Mouse (Mus musculus) urinary bladder, postnatal 25 days (tissue): ENCODE measurements around the gene Hand1.
"Not testable (repeated sequence)": the region's sequence is repeated elsewhere in the genome, so short reads cannot be mapped to it uniquely, and the experiment has no call there.

Experiments used
- DNase-seq: peaks from one replicate; pipeline ENCODE4 v3.0.0; 2022; ENCODE audit warnings: low spot score

The Hand1 gene

DNA sequence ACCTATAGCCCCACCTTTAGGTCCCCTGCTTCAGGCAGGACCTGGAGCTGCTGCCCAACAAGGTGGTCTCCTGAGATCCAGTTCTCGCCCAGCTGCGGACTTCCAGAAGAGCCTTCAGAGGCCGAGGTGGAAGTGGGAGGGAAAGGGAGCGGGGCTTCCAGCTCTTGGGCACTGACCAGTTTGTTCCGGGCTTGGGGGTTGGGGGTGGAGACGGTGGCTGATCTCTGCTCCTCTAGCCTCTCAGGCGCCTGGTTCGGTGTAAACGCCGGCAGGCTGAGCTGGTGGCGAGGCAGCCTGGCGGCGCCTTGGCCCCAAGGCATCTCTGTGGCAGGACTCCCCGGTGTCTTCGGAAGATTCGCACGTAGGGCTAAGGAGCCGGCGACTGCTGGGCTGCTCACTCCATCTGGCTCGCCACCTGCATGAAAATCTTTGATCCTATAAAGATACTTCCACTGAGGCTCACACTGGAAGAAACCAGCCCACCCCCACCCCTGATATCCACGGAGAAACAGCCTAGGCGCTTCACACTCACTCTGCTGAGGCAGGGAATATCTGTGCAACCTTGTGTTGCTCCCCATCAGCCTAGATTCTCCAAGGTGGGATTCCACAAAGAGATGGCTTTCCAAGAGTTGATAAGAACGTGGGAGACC lies at the start of gene Hand1:
TSS of gene Hand1 (minus strand) at position 267 of the 650 bp plus-strand sequence.
- DNase-seq, result no peak

GRCm38 (mm10) chr11:57876157-57876556 lies 43.5 kb upstream of the Hand1 start:
- no peak for DNase-seq

DNA sequence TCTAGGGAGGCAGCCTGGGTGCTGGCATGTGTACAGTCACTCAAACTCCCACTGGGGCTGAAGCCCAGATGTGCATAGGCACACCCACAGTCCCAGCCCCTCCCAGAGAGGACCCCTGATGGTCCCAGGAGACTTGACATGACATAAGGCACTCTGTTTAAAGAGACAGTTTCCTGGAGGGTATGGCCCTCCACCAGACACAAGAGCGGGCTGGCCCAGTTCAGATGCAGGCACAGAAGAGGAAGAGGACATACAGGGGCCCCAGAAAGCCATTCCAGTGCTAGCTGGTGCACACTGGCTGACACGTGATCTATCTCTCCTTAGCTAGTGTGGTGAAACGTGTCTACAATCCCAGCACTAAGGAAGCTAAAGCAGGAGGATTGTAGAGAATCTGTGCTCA lies 40.4 kb upstream of the Hand1 start:
- no peak for DNase-seq

- DNase-seq, result no peak
Measured at GRCm38 (mm10) chr11:57868753-57869460, 36.3 kb upstream of the Hand1 start.

GRCm38 (mm10) chr11:57866466-57866865 lies 33.8 kb upstream of the Hand1 start:
- DNase-seq, result no peak

DNA sequence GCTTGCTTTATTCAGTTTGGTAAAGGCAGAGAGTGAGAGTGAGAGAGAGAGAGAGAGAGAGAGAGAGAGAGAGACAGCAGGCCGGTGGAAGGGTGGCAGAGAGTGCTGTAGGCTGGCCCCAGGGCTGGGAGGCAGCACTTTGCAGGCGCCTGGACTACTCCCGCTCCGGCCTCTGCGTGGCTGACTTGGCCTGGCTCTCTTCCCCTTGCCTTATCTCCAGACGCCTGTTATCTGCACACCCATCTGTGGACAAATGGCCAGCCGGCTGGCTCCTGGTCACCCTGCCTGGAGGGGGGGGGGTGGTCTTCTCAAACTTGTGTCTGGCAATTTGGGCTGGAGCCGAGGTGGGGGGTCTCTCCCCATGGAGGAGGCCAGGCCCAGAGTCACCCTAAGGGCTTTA lies 32.0 kb upstream of the Hand1 start:
- DNase-seq, result no peak

- no peak for DNase-seq
Measured at GRCm38 (mm10) chr11:57862088-57862487, 29.5 kb upstream of the Hand1 start.

DNA sequence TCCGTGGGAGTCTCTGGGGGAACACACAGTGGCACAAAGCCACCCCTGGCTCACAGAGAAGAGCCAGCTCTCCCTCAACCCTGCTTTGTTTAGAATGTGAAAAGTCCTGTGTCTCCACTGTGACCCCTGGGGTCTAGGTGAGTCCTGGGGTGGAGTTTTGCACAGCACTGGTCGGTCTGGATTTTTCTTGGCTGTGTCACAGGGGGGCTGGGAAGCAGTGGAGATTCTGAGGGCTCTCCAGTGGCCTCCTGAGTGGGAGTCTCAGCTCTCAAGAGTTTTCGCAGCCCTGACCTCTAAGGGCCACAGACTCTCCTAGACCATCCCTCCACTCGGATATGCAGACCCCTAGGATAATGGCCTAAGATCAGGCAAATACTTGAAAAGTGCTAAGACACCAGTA lies 25.1 kb upstream of the Hand1 start:
- DNase-seq, result no peak

DNA sequence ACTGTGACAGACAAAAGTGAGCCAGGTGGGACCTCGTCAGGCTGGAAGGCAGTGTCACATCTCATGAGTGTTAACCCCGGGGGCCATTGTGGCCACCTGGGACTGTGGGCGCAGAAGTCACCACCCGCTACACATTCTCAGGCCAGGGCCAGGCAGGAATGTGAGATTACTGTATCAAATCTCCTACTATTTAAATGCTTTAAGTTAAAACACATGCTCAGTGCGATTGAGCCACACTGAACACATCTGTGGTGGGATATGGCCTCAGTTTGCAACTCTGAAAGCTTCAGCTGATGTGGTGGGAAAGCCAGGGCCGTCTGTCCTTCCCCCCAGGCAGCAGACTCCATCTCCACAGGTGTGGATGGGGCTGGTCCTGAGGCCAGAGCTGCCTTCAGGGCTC lies 21.0 kb upstream of the Hand1 start:
- no peak for DNase-seq

- DNase-seq, result no peak
Measured at GRCm38 (mm10) chr11:57850931-57851330, 18.3 kb upstream of the Hand1 start.

DNA sequence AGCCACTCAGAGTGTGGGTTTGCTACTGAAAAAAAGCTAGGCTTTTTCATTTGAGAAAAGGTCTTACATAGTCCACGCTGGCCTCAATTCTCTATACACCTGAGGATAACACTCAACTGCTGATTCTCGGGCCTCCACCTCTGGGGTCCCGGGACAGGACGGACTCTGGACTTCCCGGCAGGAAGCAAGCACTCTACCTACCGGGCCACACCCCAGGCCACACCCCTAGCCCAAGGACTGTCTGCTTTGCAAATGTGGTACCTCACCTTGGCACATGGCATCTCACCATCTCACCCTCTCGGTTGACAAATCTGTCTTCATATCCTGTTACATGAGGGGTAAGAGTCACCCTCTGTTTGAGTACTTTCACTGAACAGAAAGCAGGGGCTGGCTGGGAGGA lies 17.7 kb upstream of the Hand1 start:
- DNase-seq, result no peak

- no peak for DNase-seq
Measured at GRCm38 (mm10) chr11:57847396-57847795, 14.8 kb upstream of the Hand1 start.

DNA sequence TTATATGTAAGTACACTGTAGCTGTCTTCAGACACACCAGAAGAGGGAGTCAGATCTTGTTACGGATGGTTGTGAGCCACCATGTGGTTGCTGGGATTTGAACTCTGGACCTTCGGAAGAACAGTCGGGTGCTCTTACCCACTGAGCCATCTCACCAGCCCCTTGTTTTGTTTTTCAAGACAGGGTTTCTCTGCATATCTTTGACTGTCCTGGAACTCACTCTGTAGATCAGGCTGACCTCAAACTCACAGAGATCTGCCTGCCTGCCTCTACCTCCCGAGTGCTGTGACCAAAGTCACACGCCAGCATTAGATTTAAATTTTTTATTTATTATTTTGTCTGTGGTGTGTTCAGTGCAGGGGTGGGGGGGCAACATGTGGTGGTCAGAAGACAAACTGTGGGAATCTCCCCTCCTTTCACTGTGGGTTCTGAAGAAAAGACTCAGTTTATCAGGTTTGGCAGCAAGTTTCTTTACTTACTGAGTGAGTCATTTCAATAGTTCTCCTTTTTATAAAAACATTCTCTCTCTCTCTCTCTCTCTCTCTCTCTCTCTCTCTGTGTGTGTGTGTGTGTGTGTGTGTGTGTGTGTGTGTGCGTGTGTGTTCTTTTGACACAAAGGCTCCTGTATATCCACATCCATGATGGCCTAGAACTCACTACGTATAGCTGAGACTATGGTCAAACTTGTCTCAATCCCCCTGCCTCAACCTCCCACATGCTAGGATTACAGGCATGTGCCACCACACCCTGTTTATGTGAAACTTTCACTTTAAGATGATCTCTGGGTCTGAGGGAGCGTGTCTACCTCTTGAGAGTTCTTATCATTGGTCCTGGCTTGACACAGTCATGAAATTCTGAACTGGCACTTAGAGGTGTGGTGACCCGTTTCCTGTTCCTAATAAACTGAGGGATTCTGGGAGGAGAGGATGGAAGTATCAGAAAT lies 14.1 kb upstream of the Hand1 start:
- DNase-seq, result not testable (repeated sequence)

- DNase-seq, result no peak
Measured at GRCm38 (mm10) chr11:57841391-57841790, 8.8 kb upstream of the Hand1 start.

DNA sequence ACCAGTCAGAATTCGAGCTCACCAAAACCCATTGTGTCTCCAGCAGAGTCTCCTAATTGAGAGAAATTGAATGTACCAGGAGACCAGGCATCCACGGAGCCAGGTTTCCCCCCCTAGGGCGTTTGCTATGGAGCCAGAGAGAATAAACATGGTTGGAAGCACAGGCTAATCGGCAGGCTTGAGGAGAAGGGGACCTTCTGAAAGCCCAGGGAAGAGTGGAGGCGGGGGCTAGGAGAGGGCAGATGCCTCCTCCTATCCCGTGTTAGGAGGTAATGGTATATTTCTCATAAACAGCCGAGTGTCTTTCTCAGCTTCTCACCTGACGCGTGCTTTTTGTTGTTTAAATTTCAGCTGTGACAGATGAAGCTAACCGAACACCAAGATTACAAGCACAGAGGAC lies 8.4 kb upstream of the Hand1 start:
- no peak for DNase-seq

DNA sequence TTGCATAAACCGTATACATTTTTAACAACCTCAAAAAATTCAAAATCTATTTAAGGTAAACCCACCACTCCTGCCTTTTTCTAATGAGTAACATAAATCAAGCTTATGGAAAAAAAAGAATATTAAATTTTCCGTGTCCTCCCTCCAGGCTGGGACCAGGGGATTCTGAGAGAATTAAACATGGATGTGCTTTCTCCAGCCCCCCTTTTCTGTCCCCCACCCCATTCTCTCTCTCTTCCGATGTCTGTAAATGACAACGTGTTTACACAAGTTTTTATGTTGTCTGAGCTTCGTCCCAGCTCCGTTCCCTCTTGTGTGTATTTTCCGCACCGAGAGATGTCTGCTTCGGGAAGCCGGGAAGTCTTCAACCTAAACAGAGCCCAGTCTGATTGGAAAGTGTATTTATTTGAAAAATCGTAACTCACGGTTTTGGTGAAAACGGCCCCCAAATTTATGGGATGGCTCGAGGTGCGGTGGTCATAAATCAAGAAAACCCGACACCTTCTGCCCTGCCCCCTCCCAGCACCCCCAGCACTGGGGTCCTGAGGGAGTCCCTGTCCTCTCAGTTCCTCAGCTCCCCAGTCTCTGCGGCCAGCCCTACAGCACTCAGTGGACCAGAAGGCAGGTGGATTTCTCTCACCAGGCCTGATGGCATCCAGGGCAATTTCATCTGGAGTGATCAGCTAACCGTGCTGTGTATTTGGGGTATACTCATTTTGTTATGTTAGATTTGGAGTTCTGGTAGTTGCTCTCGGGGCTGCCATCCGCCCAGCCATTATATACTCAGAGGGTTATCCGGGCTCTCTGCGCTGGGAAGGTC lies 5.5 kb upstream of the Hand1 start:
- DNase-seq, result no peak

GRCm38 (mm10) chr11:57836872-57837680 lies 4.5 kb upstream of the Hand1 start:
- DNase-seq, result no peak

GRCm38 (mm10) chr11:57836401-57836800 lies 3.8 kb upstream of the Hand1 start:
- no peak for DNase-seq

DNA sequence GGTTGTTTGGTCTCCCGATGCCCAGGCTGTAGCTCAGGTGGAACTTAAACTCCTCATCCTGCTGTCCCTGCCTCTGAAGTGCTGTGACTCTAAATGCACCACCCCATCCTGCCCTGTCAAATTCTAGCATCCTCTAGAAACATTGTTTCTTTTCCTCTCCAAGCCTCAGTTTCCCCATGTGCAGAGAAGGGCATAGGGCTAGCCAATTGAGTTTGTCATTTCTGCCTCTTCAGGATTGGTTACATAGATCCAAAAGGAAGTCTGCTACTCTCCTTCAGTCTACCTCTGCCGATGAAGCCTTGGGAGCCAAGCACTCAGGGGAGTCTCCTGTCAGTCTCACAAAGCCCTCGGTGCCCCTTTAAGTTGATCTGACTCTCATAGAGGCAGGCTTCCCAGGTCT lies 3.3 kb upstream of the Hand1 start:
- DNase-seq, result no peak

- DNase-seq, result no peak
Measured at GRCm38 (mm10) chr11:57835331-57835730, 2.7 kb upstream of the Hand1 start.

DNA sequence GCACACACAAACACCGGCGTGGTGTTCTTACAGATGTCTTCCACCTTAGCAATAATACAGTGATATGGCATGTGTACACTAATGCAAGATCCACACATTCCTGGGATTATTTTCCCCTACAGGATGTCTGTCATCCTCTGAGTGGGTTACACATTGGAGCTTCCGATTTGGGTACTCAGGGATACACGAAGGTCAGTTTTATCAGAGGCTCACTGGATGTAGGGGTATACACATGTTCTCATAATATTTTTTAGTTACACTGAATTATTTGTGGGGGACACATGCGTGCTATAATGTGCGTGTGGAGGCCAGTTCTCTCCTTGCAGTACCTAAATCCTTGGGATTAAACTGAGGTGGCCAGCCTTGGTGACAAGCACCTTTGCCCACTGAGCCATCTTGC lies 1.4 kb upstream of the Hand1 start:
- no peak for DNase-seq
